Mouse (Mus musculus) gastrocnemius, adult 8-10 months (tissue): ENCODE measurements around the gene Cfap45. TPM values are rescaled to one million over a fixed set of nuclear protein-coding genes. Genes with fewer than 3 reads are reported as not detected.

Experiments used
- DNase-seq, 2 experiments: peaks; one replicate each; pipeline ENCODE4 v3.0.0; 2022; ENCODE audit warnings: low spot score in 2 of 2
- total RNA-seq, 4 experiments: library from RNA; stranded (reverse); gene quantifications; 2 replicates each; pipeline ENCODE4 v1.2.4; 2022

Gene Cfap45
- total RNA-seq, 4 experiments from 2014 or later: not detected

DNA sequence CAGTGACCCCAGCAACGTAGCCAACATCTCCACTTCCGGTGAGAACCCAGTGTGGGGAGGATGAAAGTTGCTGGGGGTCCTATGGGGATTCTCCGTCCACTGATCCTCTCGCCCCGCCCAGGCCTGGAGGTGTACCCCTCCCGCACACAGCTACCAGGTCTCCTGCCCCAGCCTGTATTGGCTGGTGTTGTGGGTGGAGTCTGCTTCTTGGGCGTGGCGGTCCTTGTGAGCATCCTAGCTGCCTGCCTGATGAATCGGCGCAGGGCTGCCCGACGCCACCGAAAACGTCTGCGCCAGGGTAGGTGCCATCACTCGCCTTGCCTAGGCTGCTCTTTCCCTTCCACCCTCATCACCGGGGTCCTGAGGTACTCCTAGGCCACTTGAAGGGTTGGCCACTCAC lies 24.6 kb upstream of the Cfap45 start:
- DNase-seq: no peak

- no peak for DNase-seq
Observed at GRCm38 (mm10) chr1:172497428-172497827, 23.2 kb upstream of the Cfap45 start.

DNA sequence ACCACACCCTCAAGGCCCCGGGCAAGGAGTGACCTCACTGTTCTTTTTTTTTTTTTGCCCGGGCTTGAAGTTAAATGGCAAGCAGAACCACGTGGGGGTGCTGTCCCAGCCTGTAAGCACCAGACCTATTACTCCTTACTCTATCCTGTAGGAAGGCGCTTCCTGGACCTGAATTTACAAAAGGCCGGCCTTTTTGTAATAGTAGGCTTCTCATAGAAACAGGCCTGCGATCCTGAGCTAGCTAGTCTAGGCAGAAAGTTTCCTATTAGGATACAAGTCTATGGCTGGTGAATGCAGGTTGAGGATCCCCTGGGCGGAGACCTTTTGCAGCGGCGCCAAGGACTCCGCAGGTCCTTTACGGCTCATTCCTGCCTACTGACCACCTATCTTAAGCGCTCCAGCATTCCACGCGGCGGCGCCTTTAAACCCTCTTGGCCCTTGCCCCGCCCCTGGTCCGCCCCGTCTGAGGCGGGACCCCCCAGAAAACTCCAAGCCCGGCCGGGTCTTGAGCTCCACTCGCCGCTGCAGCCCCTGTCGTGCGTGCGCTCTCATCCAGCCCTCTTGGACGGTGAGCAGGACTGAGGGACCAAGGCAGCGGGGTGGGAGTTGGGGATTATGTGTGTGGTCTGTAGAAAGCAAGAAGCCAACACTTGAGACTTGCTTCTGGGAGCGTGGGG lies 20.7 kb upstream of the Cfap45 start, which contains the start of gene Tagln2:
Gene Tagln2, plus strand, starts transcription at position 283 of the 677 bp plus-strand sequence.
- peak; percentile 74 to 76 for DNase-seq

DNA sequence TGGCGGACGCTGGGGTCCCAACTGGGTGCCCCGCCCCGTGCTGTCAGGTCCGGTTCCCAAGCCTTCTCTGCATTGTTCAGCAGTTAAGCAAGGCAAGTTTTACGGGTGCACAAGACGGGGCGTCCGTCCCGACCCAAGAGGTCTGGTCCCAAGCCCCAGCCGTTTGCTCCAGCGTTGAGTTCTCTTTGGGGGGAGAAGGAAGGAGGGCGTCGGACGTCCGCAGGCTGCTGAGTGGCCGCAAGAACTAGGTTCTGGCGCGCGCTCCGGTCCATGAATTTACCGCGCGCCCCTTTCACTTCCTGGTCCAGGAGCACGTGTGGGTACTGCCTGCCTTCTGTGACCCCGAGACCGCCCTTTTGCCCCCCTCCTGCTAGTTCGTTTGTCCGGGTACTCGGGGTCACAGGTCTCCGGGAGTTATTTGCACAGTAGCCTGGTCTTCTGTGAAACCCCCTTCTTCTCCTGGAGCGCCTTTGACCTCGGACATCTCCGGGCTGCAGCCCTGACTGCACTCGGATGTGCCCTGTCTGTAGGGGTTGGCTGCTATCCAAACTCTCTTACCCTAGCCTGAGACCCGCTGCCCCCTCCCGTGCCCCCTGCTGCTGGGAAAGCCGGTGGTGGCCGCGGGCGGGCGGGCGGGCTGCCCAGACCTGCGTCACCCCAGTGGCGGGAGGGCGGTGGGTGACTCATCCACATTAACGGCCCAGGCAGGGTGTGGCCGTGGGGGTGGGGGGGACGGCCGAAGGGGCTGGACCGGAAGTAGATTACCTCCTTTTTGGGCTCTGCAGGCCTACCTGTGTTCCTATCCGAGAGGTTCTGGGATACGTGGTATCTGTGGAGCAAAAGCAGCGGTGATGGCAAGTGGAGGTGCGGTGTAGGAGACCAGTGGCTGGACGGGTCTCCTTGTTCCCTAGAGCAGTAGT lies 19.9 kb upstream of the Cfap45 start:
- peak; percentile 40 for DNase-seq

DNA sequence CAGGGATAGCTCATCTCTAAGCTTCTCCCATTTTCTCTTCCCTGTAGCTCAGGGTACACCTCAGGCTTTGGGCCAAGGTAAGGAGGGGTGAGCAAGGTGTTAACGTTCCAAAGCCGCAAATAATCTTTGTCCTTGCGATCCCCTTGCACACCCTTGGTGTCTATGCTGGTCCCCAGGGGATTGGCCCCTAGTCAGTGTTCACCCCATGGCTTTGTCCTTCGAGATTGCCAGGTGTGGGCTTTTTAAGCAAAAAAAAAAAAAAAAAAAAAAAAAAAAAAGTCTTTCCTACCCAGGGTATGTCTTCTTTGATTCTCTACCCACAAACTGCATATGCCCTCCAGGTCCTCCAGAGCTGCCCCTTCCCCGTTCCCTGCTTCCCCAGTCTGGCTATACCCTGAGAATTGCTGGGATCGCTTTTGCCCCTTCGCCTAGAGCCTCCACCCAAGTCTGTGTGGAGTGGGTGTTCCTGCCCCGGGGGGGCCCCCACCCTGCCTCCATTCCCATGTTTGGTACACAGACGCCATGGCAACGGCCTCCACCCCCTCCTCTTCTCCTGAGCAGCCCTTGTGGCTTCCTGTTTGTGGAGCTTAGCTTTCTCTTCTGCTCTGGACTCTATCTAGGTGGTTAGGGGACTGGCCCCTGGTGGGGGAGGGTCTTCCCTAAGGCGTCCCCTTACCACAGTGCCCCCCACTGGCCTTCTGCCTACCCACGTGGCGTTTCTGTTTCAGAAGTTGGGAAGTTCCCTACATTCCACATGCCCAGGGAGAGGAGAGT lies 19.0 kb upstream of the Cfap45 start:
- peak; percentile 45 to 60 for DNase-seq

DNA sequence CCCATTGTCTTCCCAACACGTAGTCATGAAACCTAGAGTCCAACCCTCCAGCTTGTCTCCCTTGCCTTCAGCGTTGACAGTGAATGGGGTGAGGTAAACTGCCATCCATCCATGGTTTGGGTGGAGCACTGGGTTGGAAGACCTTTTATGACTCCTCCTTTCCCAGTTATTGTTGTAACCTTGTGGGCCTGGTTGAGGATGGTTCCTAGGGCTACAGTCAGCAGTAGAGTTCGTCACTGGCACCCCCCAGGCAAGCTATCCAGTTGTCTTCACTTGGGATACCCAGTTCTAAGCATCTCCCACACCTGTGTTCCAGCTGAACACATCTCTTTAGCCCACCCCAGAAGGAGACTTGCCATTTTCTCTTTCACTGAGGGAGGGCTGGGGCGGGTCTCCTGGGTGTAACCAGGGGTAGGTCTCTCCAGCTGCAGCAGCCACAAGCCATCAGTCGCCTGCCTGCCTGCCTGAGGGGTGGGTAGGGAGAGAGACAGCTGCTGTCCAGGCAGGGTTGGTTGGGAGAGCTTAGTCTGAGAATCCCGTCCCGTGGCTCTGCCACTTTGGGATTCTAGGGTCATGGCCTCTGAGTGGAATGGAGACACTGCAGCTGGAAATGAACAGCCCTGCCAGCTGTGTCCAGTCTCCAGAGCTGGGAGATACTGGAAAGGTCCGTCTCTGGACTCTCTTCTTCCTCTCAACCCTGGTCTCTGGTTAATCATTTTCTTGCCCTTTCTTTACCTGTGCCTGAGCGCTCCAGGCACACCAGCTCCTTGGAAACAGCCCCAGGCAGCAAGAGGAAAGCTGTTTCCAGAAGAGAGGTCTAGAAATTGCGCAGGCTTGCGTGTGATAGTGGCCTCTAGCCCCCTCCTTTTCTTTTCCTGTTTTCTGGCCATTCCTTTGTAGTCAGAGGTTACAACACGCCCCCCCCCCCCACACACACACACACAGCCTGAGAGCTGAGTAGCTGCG lies 18.2 kb upstream of the Cfap45 start:
- no peak for DNase-seq

GRCm38 (mm10) chr1:172503111-172503997 lies 17.2 kb upstream of the Cfap45 start:
- DNase-seq: no peak

GRCm38 (mm10) chr1:172504756-172505155 lies 15.8 kb upstream of the Cfap45 start:
- no peak for DNase-seq

DNA sequence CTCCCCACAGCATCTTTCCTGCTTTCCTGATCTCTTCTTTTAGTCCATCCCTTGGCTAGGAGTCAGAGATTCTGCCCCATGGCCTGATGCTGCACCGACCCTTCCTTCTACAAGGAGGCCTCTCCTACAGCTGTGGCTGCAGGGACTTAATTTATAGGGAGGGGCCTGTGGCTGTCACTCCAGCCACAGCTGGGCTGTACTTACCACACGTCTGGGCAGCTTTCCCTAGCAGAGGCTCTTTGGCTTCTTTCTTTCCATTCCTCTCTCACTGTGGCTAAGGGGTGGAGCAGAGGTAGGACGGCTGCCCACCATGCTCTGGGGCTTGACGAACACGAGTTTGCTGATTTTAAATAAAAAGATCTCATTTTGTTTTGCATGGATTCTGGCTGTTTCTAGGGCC lies 13.6 kb upstream of the Cfap45 start:
- DNase-seq: no peak

DNA sequence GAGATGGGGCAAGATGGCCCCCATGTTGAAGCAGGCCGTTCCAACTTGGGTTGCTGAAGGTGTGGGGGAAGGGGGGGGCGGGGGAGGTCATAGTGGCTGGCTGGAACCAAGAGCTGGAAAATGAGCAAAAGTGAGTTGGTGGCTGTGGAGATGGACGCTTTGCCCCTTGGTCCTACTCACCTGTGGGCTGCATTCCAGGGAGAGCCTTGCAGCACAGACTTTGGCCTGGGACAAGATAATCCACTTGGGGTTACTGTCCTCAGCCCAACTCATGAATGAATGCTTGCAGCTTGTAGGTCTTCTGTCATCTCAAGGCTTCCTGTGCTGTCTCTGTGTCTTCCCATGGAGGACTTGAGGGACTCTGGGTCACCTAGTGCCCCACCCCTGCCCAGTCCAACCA lies 12.9 kb upstream of the Cfap45 start:
- DNase-seq: no peak

- DNase-seq: no peak
Observed at GRCm38 (mm10) chr1:172508172-172508571, 12.4 kb upstream of the Cfap45 start.

DNA sequence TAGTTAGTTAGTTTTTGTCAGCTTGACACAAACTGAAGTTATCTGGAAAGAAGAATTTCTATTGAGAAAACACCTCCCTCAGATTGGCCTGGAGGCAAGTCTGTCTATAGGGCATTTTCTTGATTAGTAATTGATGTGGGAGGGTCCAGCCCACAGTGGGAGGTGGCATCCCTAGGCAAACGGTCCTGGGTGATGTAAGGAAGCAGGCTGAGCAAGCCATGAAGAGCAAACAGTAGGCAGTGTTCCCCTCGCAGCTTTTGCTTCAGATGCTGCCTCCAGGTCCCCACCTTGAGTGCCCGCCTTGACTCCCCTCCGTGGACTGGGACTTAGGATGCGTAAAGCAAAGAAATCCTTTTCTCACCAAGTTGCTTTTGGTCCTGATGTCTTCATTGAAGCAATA lies 11.4 kb upstream of the Cfap45 start:
- DNase-seq: no peak

GRCm38 (mm10) chr1:172509983-172510382 lies 10.6 kb upstream of the Cfap45 start:
- DNase-seq: no peak

DNA sequence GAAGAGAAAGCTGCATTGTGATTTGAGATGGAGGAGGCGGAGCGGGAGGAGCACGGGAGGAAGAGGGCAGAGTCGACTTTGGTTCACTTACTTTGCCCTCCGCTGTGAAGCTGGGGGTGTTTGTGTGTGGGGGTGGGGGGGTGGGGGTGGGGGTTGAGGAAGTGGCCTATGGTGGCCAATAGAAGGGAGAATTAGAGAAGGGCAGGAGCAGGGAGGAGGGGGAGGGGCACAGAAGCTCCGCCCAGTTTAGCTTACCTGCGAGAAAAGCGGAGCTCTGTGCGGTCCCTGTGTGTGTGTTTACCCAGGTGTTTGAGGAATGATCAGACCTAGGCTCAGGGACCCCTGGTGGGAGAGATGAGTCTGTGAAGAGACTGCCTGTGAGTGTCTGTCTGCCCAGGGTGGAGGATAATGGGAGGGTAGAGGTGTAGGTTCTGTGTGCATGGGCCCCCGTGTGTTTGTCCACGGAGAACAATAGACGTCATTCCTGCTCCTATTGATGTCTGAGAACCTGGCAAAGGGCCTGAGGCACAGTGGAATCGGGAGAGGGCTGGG lies 10.1 kb upstream of the Cfap45 start:
- DNase-seq: no peak

- DNase-seq: peak; percentile 27 to 44
Observed at GRCm38 (mm10) chr1:172512962-172513361, 7.6 kb upstream of the Cfap45 start.

GRCm38 (mm10) chr1:172513525-172514212 lies 6.9 kb upstream of the Cfap45 start:
- no peak for DNase-seq

- DNase-seq: no peak
Observed at GRCm38 (mm10) chr1:172514213-172514529, 6.4 kb upstream of the Cfap45 start.

DNA sequence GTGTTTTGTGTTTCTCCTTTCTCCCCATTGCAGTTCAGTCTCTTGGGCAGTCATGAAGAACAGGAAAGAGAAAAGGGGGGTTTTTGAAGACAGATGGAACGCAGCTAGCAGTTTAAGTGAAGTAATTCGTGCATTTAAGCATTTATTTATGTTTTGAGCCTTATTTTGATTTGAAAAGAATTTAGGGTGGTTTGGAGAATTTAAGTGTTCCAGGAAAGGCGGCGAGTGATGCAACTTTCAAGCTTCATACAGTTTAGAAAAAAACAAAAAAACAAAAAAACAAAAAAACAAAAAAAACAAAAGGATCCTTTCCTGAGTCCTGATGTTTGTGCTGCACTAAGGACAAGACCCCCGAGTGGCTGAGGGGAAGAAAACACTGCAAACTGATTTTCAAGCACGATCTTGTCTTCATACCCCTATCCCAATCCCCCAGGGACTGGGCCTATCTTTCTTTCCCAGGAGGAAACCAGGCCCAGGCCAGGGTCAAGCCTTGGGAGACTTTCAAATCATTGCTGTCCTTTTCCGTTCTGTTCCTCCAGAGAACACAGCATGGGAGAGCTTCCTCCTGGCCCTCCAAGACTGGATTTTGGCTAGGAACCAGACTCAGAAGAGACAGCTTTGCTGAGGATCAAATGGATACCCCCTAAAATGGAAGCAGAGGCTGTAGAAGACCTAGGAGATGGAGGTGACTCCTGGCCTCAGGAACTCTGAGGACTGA lies 5.9 kb upstream of the Cfap45 start:
- no peak for DNase-seq
